Mouse (Mus musculus): Measurements from ENCODE around the gene Bysl. TPM values are rescaled to one million over a fixed set of nuclear protein-coding genes. Genes with fewer than 3 reads are reported as not detected.
"Not testable (repeated sequence)": the region's sequence is repeated elsewhere in the genome, so short reads cannot be mapped to it uniquely, and the experiment has no call there.

Gene Bysl
- polyA plus RNA-seq, 2 experiments from 2014 or later = 6.6 to 10.8 TPM

GRCm38 (mm10) chr17:47618556-47619311 lies 7.4 kb upstream of the Bysl start:
- ATAC-seq = no peak

- no peak for ATAC-seq
These were observed 6.5 kb upstream of the Bysl start for GRCm38 (mm10) chr17:47617605-47618307.

GRCm38 (mm10) chr17:47616652-47617051 lies 5.4 kb upstream of the Bysl start:
- ATAC-seq = no peak

GRCm38 (mm10) chr17:47616119-47616518 lies 4.8 kb upstream of the Bysl start:
- ATAC-seq = no peak

GRCm38 (mm10) chr17:47614018-47614417 lies 2.7 kb upstream of the Bysl start:
- no peak for ATAC-seq

- no peak for ATAC-seq
These were observed 330 bp upstream of the Bysl start for GRCm38 (mm10) chr17:47611661-47611982.

- no peak for ATAC-seq
These were observed 2.1 kb downstream of the Bysl start for GRCm38 (mm10) chr17:47609182-47609581.

- ATAC-seq = no peak
These were observed 5.1 kb downstream of the Bysl start for GRCm38 (mm10) chr17:47606220-47606619.

- no peak for ATAC-seq
These were observed 9.0 kb downstream of the Bysl start for GRCm38 (mm10) chr17:47602289-47602688.

GRCm38 (mm10) chr17:47601389-47601755 lies 9.9 kb downstream of the Bysl start:
- no peak for ATAC-seq

- peak; percentile 68 for ATAC-seq
These were observed 10.5 kb downstream of the Bysl start for GRCm38 (mm10) chr17:47600601-47601388.

- ATAC-seq = peak; percentile 31
These were observed 11.6 kb downstream of the Bysl start for GRCm38 (mm10) chr17:47599511-47600297.

- not testable (repeated sequence) for ATAC-seq
These were observed 12.6 kb downstream of the Bysl start for GRCm38 (mm10) chr17:47598580-47599304.

- peak; percentile 30 for ATAC-seq
These were observed 13.3 kb downstream of the Bysl start for GRCm38 (mm10) chr17:47597838-47598579.

- no peak for ATAC-seq
These were observed 14.0 kb downstream of the Bysl start for GRCm38 (mm10) chr17:47597261-47597660.

- no peak for ATAC-seq
These were observed 14.5 kb downstream of the Bysl start for GRCm38 (mm10) chr17:47596839-47597164.

- ATAC-seq = no peak
These were observed 15.0 kb downstream of the Bysl start for GRCm38 (mm10) chr17:47596162-47596838.

- ATAC-seq = no peak
These were observed 15.8 kb downstream of the Bysl start for GRCm38 (mm10) chr17:47595248-47596161.

GRCm38 (mm10) chr17:47594969-47595247 lies 16.4 kb downstream of the Bysl start:
- no peak for ATAC-seq

Data from activated CD4-positive, CD25-positive, alpha-beta regulatory T cell, adult 4 months (primary cell).